Mouse (Mus musculus) cerebellum, postnatal 10 days (tissue): Measurements from ENCODE around the gene Timeless.
"Not testable (repeated sequence)": the region's sequence is repeated elsewhere in the genome, so short reads cannot be mapped to it uniquely, and the experiment has no call there.

Experiments
- DNase-seq, 2 experiments: peaks; one replicate each; pipeline ENCODE4 v3.0.0; 2021; ENCODE audit warnings: mixed read lengths in 2 of 2

Timeless gene

GRCm38 (mm10) chr10:128258953-128259352, 27.1 kb downstream of the Timeless start:
- DNase-seq: no peak

- no peak for DNase-seq
Measured at GRCm38 (mm10) chr10:128259946-128260345, 28.1 kb downstream of the Timeless start.

- not testable (repeated sequence) for DNase-seq
Measured at GRCm38 (mm10) chr10:128260376-128260775, 28.5 kb downstream of the Timeless start.

- DNase-seq: no peak
Measured at GRCm38 (mm10) chr10:128262300-128262699, 30.4 kb downstream of the Timeless start.

- DNase-seq: no peak
Measured at GRCm38 (mm10) chr10:128263393-128264310, 31.8 kb downstream of the Timeless start.

- DNase-seq: no peak
Measured at GRCm38 (mm10) chr10:128268371-128268770, 36.5 kb downstream of the Timeless start, which contains the start of gene Apof. Gene Apof, plus strand, starts transcription at chr10:128268671.

- DNase-seq: no peak
Measured at GRCm38 (mm10) chr10:128269206-128269910, 37.5 kb downstream of the Timeless start.

- peak; percentile 97 to 98 for DNase-seq
Measured at GRCm38 (mm10) chr10:128270287-128270841, 38.5 kb downstream of the Timeless start, which contains the start of gene Stat2. Gene Stat2, plus strand, starts transcription at chr10:128270559.

GRCm38 (mm10) chr10:128270866-128271265, 39.0 kb downstream of the Timeless start:
- DNase-seq: peak; percentile 37 to 39

GRCm38 (mm10) chr10:128271883-128272282, 40.0 kb downstream of the Timeless start:
- DNase-seq: peak; percentile 35 to 49

- DNase-seq: not testable (repeated sequence)
Measured at GRCm38 (mm10) chr10:128272819-128273439, 41.1 kb downstream of the Timeless start.

- not testable (repeated sequence) for DNase-seq
Measured at GRCm38 (mm10) chr10:128275374-128275773, 43.5 kb downstream of the Timeless start.

- DNase-seq: peak; percentile 48 to 51
Measured at GRCm38 (mm10) chr10:128278158-128278557, 46.3 kb downstream of the Timeless start.

- DNase-seq: no peak
Measured at GRCm38 (mm10) chr10:128280943-128281342, 49.1 kb downstream of the Timeless start.

- no peak for DNase-seq
Measured at GRCm38 (mm10) chr10:128281682-128282081, 49.8 kb downstream of the Timeless start.

GRCm38 (mm10) chr10:128282886-128283450, 51.1 kb downstream of the Timeless start:
- DNase-seq: peak in 1 of 2 experiments; percentile 52

GRCm38 (mm10) chr10:128283604-128284579, 52.0 kb downstream of the Timeless start:
- DNase-seq: peak; percentile 98

GRCm38 (mm10) chr10:128290594-128290993, 58.7 kb downstream of the Timeless start:
- DNase-seq: peak; percentile 75 to 76

GRCm38 (mm10) chr10:128296370-128297090, 64.7 kb downstream of the Timeless start:
- DNase-seq: peak; percentile 62 to 75

GRCm38 (mm10) chr10:128297221-128297620, 65.4 kb downstream of the Timeless start:
- DNase-seq: peak; percentile 83 to 87
